Mouse (Mus musculus) brain, embryonic 14.5 days (tissue): ENCODE results near the gene Esrp2.

Source experiments
- CTCF ChIP-seq: fragments of 200-500 bp; IDR thresholded peaks from 2 replicates; pipeline ENCODE4 v1.5.1; 2012; ENCODE audit warnings: inconsistent platforms, mild to moderate bottlenecking, moderate library complexity, borderline replicate concordance; ENCODE audit not compliant: insufficient read depth, insufficient read length; ENCODE audit errors: extremely low read depth
- POLR2A ChIP-seq: fragments of 200-500 bp; IDR thresholded peaks from 2 replicates; pipeline ENCODE4 v1.6.1; 2012; ENCODE audit warnings: mild to moderate bottlenecking, inconsistent platforms, borderline replicate concordance; ENCODE audit not compliant: poor library complexity, insufficient read depth, insufficient read length, severe bottlenecking; ENCODE audit errors: extremely low read depth

DNA sequence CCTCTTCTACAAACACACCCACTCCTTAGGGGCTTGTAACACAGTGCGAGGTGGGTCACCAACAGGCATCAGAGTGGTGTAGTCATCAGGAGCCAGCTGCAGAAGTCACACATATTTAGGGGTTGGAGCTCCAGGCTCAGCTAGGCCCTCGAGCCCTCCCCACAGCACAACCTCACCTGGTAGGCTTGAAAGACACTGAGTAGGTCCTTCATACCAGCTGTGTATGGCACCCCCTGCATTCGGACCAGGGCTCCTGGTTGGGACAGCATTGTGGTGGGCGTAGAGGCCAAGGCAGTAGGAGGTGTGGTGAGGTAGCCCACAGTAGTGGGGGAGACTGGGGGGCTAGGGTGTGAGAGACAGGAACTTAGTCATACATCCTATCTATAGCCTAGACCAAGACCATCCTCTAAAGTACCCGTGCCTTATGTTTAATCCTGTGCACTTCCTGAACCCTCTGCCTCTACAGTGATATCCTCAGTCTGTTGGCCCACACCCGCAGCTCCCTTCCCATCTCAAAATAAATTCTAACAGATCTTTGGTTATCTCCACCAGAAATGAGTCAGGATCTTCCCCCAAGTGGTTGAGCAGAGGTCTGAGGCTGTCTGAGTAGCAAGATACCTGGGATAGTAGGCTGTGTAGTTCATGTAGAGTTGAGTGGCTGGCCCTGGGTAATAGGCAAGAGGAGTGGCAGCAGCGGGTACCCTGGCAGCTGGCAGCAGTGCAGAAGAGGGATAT lies 5.1 kb downstream of the Esrp2 start:
- no peak for TF ChIP-seq CTCF
- TF ChIP-seq POLR2A = no peak
